Mouse (Mus musculus) liver, adult 2 months (tissue): ENCODE measurements at regions not wholly inside any gene's neighbourhood (a gene's known extent, or its start where the extent isn't known, plus 50 kb on each side); places are given as distances from the start of the nearest gene placed in this dataset.

Experiments
- DNase-seq: peaks from one replicate; pipeline ENCODE4 v3.0.0-alpha.2; 2011; ENCODE audit warnings: low read depth, low spot score; ENCODE audit errors: extremely low read depth
- H3K27ac ChIP-seq: fragments of 200-500 bp; replicated peaks from 2 replicates; pipeline ENCODE4 v1.5.1; 2012; ENCODE audit warnings: low read depth, mild to moderate bottlenecking, control low read depth, inconsistent platforms, low read length; ENCODE audit not compliant: insufficient read depth
- H3K27me3 ChIP-seq: fragments of 200-500 bp; 2 replicates; pipeline ENCODE4 v1.6.1; 2012; ENCODE audit warnings: mild to moderate bottlenecking, moderate library complexity, low read length, inconsistent platforms; ENCODE audit not compliant: control insufficient read depth, insufficient read depth
- H3K36me3 ChIP-seq: fragments of 200-500 bp; 2 replicates; pipeline ENCODE4 v1.6.1; 2012; ENCODE audit warnings: low read length, inconsistent platforms; ENCODE audit not compliant: control insufficient read depth, insufficient read depth
- H3K4me1 ChIP-seq: fragments of 200-500 bp; 2 replicates; pipeline ENCODE4 v1.6.1; 2011; ENCODE audit warnings: low read length; ENCODE audit not compliant: control insufficient read depth, insufficient read depth
- H3K4me3 ChIP-seq: fragments of 200-500 bp; 2 replicates; pipeline ENCODE4 v1.5.1; 2011; ENCODE audit warnings: low read depth, mild to moderate bottlenecking, control low read depth, low read length, moderate library complexity; ENCODE audit not compliant: insufficient read depth
- H3K79me2 ChIP-seq: fragments of 200-500 bp; 2 replicates; pipeline ENCODE4 v1.6.1; 2012; ENCODE audit warnings: inconsistent platforms, mild to moderate bottlenecking, low read length, moderate library complexity; ENCODE audit not compliant: control insufficient read depth, insufficient read depth
- H3K9ac ChIP-seq: fragments of 200-500 bp; 2 replicates; pipeline ENCODE4 v1.6.1; 2012; ENCODE audit warnings: low read depth, mild to moderate bottlenecking, control low read depth, inconsistent platforms, low read length
- CTCF ChIP-seq: fragments of 200-500 bp; IDR thresholded peaks from 2 replicates; pipeline ENCODE4 v1.5.1; 2011; ENCODE audit warnings: low read depth, low read length, control low read depth
- POLR2A ChIP-seq: fragments of 200-500 bp; IDR thresholded peaks from 2 replicates; pipeline ENCODE4 v1.6.1; 2011; ENCODE audit warnings: low read length, control low read depth; ENCODE audit not compliant: insufficient read depth; ENCODE audit errors: extremely low read depth
- WGBS: fragments of 180-500 bp; shearing (Covaris S2); methylation state at CpG from one replicate; pipeline ENCODE4 v1.1.7; 2018; 5-methylcytosine and 5-hydroxymethylcytosine counted together

GRCm38 (mm10) chr9:73258640-73259039 lies 145.4 kb downstream of the Rsl24d1 start:
- TF ChIP-seq POLR2A (no peak), CTCF (no peak)
- DNase-seq: no peak
- Histone ChIP-seq H3K79me2 (no peaks in the 10 kb centered on the region), H3K4me1 (no peaks in the 10 kb centered on the region), H3K27me3 (no peaks in the 10 kb centered on the region), H3K4me3 (no peak overlapping the region), H3K27ac (no peak overlapping the region), H3K9ac (no peak overlapping the region), H3K36me3 (no peaks in the 10 kb centered on the region)
- 88% methylated on average over 8 of the region's 8 CpGs for WGBS

GRCm38 (mm10) chr9:73262711-73263110 lies 149.5 kb downstream of the Rsl24d1 start:
- no peak overlapping the region for H3K9ac ChIP-seq
- H3K4me3 ChIP-seq: no peak overlapping the region
- WGBS: 76% methylated on average over 5 of the region's 5 CpGs
- H3K27ac ChIP-seq: no peak overlapping the region
- H3K36me3 ChIP-seq: no peaks in the 10 kb centered on the region
- no peak for DNase-seq
- H3K79me2 ChIP-seq: no peaks in the 10 kb centered on the region
- no peaks in the 10 kb centered on the region for H3K4me1 ChIP-seq
- TF ChIP-seq CTCF: no peak
- TF ChIP-seq POLR2A: no peak
- no peaks in the 10 kb centered on the region for H3K27me3 ChIP-seq

DNA sequence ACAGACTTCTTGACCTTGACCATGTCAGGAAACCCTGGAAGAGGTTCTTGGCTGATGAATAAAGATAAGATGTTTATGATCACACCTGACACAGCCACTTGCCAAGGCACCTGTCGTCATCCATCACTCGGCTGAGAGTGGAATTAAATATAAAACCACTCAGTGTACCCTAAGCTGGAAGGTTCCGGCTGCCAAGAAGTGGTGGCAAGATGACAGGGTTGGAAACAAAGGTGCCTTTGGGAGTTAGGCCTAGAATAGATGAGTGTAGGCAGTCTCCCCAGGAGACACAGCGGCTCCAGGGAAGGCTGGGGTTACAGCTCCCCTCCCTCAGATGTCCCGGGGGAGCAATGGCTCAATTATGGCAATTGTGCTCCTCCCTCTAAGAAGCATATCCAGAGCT lies 157.0 kb downstream of the Rsl24d1 start:
- Histone ChIP-seq H3K9ac (no peak overlapping the region), H3K4me1 (no peaks in the 10 kb centered on the region), H3K79me2 (no peaks in the 10 kb centered on the region), H3K36me3 (no peaks in the 10 kb centered on the region), H3K27ac (no peak overlapping the region), H3K27me3 (no peaks in the 10 kb centered on the region), H3K4me3 (no peak overlapping the region)
- 86% methylated on average over 5 of the region's 5 CpGs for WGBS
- no peak for TF ChIP-seq CTCF
- no peak for TF ChIP-seq POLR2A
- DNase-seq: no peak

- TF ChIP-seq CTCF (no peak), POLR2A (no peak)
- Histone ChIP-seq H3K4me3 (no peak overlapping the region), H3K27ac (no peak overlapping the region), H3K79me2 (no peaks in the 10 kb centered on the region), H3K27me3 (no peaks in the 10 kb centered on the region), H3K9ac (no peak overlapping the region), H3K4me1 (no peaks in the 10 kb centered on the region), H3K36me3 (no peaks in the 10 kb centered on the region)
- no peak for DNase-seq
- WGBS: 80% methylated on average over 2 of the region's 2 CpGs
Measured at GRCm38 (mm10) chr9:73272614-73273013, 159.4 kb downstream of the Rsl24d1 start.

DNA sequence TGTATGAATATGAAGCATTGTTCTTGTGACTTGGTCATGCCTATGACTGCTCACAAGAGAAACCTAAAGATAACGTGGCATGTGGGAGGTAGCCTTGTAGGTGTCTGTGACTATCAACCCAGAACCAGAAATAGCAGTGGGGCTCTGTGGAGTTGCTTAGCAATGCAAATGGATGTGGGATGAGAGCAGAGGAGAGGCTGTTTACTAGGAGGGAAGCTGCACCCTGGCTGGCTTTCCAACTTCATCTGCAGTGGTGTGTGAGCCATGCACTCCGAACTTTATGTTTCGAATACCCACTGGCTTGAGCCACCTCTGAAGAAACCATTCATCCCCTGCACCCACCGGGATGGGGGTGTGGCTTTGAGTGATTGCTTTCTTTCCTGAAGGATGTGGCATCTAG lies 160.5 kb downstream of the Rsl24d1 start:
- no peak overlapping the region for H3K27ac ChIP-seq
- H3K4me1 ChIP-seq: no peaks in the 10 kb centered on the region
- H3K9ac ChIP-seq: no peak overlapping the region
- H3K4me3 ChIP-seq: no peak overlapping the region
- H3K36me3 ChIP-seq: no peaks in the 10 kb centered on the region
- no peaks in the 10 kb centered on the region for H3K27me3 ChIP-seq
- H3K79me2 ChIP-seq: no peaks in the 10 kb centered on the region
- TF ChIP-seq POLR2A: no peak
- no peak for TF ChIP-seq CTCF
- 83% methylated on average over 4 of the region's 4 CpGs for WGBS
- no peak for DNase-seq

DNA sequence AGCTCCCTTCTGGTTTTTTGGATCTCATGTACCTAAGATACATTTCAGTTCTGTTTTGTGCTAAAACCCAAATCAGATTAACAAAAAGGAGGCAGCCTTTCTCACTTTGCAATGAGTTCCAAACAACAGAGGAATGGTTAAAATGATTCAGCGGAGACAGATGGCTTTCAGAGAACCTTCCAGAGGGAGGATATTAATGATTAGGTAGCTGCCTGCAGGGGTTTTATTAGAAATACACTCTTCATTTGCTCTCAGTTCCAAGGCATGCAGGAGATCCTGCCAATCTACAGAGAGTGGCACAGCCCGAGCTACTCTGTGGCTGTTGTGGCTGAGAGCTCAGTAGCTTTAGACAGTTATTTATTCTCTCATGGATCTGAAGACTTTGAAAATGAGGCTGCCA lies 162.4 kb downstream of the Rsl24d1 start:
- 80% methylated on average over 2 of the region's 2 CpGs for WGBS
- Histone ChIP-seq H3K79me2 (no peaks in the 10 kb centered on the region), H3K27me3 (peaks cover 2% of the 10 kb centered on the region; the same call in 1 of the 2 replicates), H3K4me1 (no peaks in the 10 kb centered on the region), H3K9ac (no peak overlapping the region), H3K27ac (no peak overlapping the region), H3K4me3 (no peak overlapping the region), H3K36me3 (no peaks in the 10 kb centered on the region)
- TF ChIP-seq CTCF: no peak
- no peak for TF ChIP-seq POLR2A
- no peak for DNase-seq
